Mouse (Mus musculus) CH12.LX (cell line): Measurements from ENCODE around the gene Olfr695. TPM values are rescaled to one million over a fixed set of nuclear protein-coding genes. Genes with fewer than 3 reads are reported as not detected.

Experiments used
- DNase-seq: peaks from one replicate; pipeline ENCODE4 v3.0.0-alpha.2; 2013; ENCODE audit errors: extremely low read depth
- H3K27ac ChIP-seq: 2 replicates; pipeline ENCODE4 v1.5.1; 2012; ENCODE audit warnings: low read depth, mild to moderate bottlenecking, control low read depth, moderate library complexity; ENCODE audit not compliant: insufficient read depth
- H3K27me3 ChIP-seq: replicated peaks from 2 replicates; pipeline ENCODE3; 2012; ENCODE audit warnings: inconsistent platforms
- H3K36me3 ChIP-seq, 2 experiments: replicated peaks in 1 of 2; 2 replicates each; pipeline versions ENCODE3 to v1.6.1; 2012; ENCODE audit warnings: inconsistent platforms in 1 of 2, low read length in 1 of 2, mild to moderate bottlenecking in 1 of 2, mixed read lengths in 1 of 2, moderate library complexity in 1 of 2; ENCODE audit not compliant: control insufficient read depth in 1 of 2, insufficient read depth in 1 of 2
- H3K4me1 ChIP-seq, 2 experiments: 2 replicates each; pipeline ENCODE4 v1.6.1; 2012; ENCODE audit warnings: inconsistent platforms in 1 of 2, moderate library complexity in 1 of 2; ENCODE audit not compliant: insufficient read depth in 2 of 2, control insufficient read depth in 1 of 2
- H3K4me2 ChIP-seq: 2 replicates; pipeline ENCODE4 v1.6.1; 2012; ENCODE audit warnings: low read depth, mild to moderate bottlenecking, control low read depth; ENCODE audit not compliant: poor library complexity, insufficient read depth, severe bottlenecking
- H3K4me3 ChIP-seq, 3 experiments: fragments of 150-350 bp in 1 of 3; sonication (generic) in 1 of 3; replicated peaks in 1 of 3; 2 replicates each; pipeline versions ENCODE3 to v1.5.1; 2011 to 2012; ENCODE audit warnings: low read depth in 2 of 3, low read length in 2 of 3, mild to moderate bottlenecking in 2 of 3, moderate library complexity in 2 of 3, control low read depth in 1 of 3, improper control_type of control experiment in 1 of 3, inconsistent platforms in 1 of 3, mixed read lengths in 1 of 3; ENCODE audit not compliant: poor library complexity in 1 of 3
- H3K79me2 ChIP-seq: replicated peaks from 2 replicates; pipeline ENCODE4 v1.6.1; 2012; ENCODE audit warnings: mild to moderate bottlenecking, moderate library complexity; ENCODE audit not compliant: control insufficient read depth, poor library complexity, insufficient read depth, severe bottlenecking; ENCODE audit errors: extremely low read depth
- H3K9ac ChIP-seq: 2 replicates; pipeline ENCODE4 v1.6.1; 2012; ENCODE audit warnings: low read depth, mild to moderate bottlenecking, control low read depth, moderate library complexity; ENCODE audit not compliant: insufficient read depth
- H3K9me3 ChIP-seq: replicated peaks from 2 replicates; pipeline ENCODE3; 2012; ENCODE audit warnings: low read length, inconsistent platforms, mixed read lengths
- CHD1 ChIP-seq: IDR thresholded peaks from 2 replicates; pipeline ENCODE4 v1.6.1; 2012; ENCODE audit warnings: low read depth, low read length, improper control_type of control experiment, inconsistent platforms
- ELF1 ChIP-seq: IDR thresholded peaks from 2 replicates; pipeline ENCODE4 v1.6.1; 2014; ENCODE audit warnings: low read depth, mild to moderate bottlenecking, inconsistent platforms, low read length, improper control_type of control experiment
- EP300 ChIP-seq: IDR thresholded peaks from 2 replicates; pipeline ENCODE4 v1.6.1; 2011; ENCODE audit warnings: low read length, improper control_type of control experiment
- MAFK ChIP-seq: IDR thresholded peaks from 2 replicates; pipeline ENCODE4 v1.6.1; 2011; ENCODE audit warnings: low read length, improper control_type of control experiment; ENCODE audit not compliant: insufficient replicate concordance
- MAX ChIP-seq: IDR thresholded peaks from 2 replicates; pipeline ENCODE4 v1.6.1; 2011; ENCODE audit warnings: low read length, improper control_type of control experiment
- MEF2A ChIP-seq: IDR thresholded peaks from 2 replicates; pipeline ENCODE4 v1.6.1; 2014; ENCODE audit warnings: low read depth, mild to moderate bottlenecking, inconsistent platforms, low read length, improper control_type of control experiment, borderline replicate concordance
- MYC ChIP-seq: IDR thresholded peaks from 2 replicates; pipeline ENCODE4 v1.6.1; 2011; ENCODE audit warnings: low read depth, mild to moderate bottlenecking, improper control_type of control experiment, low read length
- NRF1 ChIP-seq: IDR thresholded peaks from 2 replicates; pipeline ENCODE4 v1.6.1; 2014; ENCODE audit warnings: low read depth, mild to moderate bottlenecking, inconsistent platforms, low read length, improper control_type of control experiment, moderate library complexity
- PAX5 ChIP-seq: IDR thresholded peaks from 2 replicates; pipeline ENCODE4 v1.6.1; 2012; ENCODE audit warnings: low read length, inconsistent platforms, mixed read lengths
- POLR2AphosphoS2 ChIP-seq: IDR thresholded peaks from 2 replicates; pipeline ENCODE4 v1.6.1; 2011; ENCODE audit warnings: low read depth, low read length, improper control_type of control experiment
- RAD21 ChIP-seq: IDR thresholded peaks from 2 replicates; pipeline ENCODE4 v1.6.1; 2011; ENCODE audit warnings: low read depth, mild to moderate bottlenecking, low read length, improper control_type of control experiment, moderate library complexity
- SIN3A ChIP-seq: IDR thresholded peaks from 2 replicates; pipeline ENCODE4 v1.6.1; 2012; ENCODE audit warnings: low read length, improper control_type of control experiment, inconsistent platforms
- TCF12 ChIP-seq: IDR thresholded peaks from 2 replicates; pipeline ENCODE4 v1.6.1; 2014; ENCODE audit warnings: low read depth, mild to moderate bottlenecking, inconsistent platforms, low read length, improper control_type of control experiment
- USF2 ChIP-seq: conservative IDR thresholded peaks from 2 replicates; pipeline ENCODE4 v1.6.1; 2011; ENCODE audit warnings: low read depth, low read length, improper control_type of control experiment
- ZKSCAN1 ChIP-seq: IDR thresholded peaks from 2 replicates; pipeline ENCODE4 v1.6.1; 2012; ENCODE audit warnings: low read depth, inconsistent platforms, low read length, improper control_type of control experiment, borderline replicate concordance
- dilution Hi-C: fragments of 300-500 bp; cut with MboI; formaldehyde crosslinking; loops from 2 replicates; pipeline ENCODE4 v1.14.3; 2020; ENCODE audit warnings: low sequenced_read_pairs; ENCODE audit not compliant: extremely low pct_unique_long_range_greater_than_20kb, extremely low pct_ligation_motif_present
- in situ Hi-C: fragments of 300-500 bp; cut with MboI; formaldehyde crosslinking; loops from 3 replicates; pipeline ENCODE4 v1.14.3; 2019; ENCODE audit warnings: low sequenced_read_pairs, low pct_ligation_motif_present, low pct_unique_long_range_greater_than_20kb, mixed read lengths
- polyA plus RNA-seq: library from polyadenylated mRNA; unstranded; fragments of >175 nt; gene quantifications from 2 replicates; pipeline ENCODE4 v1.2.1, GENCODE M21; 2012; ENCODE audit warnings: low read depth; ENCODE audit not compliant: insufficient read length
- total RNA-seq, 2 experiments: library from RNA; depleted of rRNA; stranded (reverse); fragments of 300-350 nt in 1 of 2; fragments of >200 nt in 1 of 2; gene quantifications; 2 replicates each; pipeline ENCODE4 v1.2.3; 2012 to 2014

The Olfr695 gene
- total and polyA plus RNA-seq, 3 experiments, result not detected

DNA sequence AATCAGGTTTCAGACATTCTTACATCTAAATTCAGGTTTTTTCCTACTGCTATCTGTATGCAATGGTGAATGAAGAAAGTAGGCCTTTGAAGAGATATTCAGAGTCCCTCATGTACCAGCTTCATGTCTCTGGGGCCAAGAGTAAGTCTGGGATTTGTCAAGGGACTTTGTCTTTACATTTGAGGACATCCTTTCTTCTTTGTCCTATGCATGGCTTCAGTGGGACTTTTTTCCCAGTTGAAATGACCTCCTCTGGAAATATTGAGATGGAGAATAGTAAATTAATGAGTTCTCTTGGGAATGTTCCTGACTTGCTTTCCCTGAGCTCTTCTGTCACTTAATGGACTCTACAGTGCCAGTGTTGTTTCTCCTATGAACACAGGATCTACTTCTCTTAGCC lies 35.7 kb downstream of the Olfr695 start, which contains the start of gene Olfr693:
Gene Olfr693, minus strand, starts transcription at position 101 of the 400 bp plus-strand sequence.
- no peak within 1 kb of the TSS for H3K4me2 ChIP-seq
- dilution Hi-C loops, result no loop called here
- no peak for DNase-seq

More for the DNA sequence above, 35.7 kb downstream of the Olfr695 start, which contains the start of gene Olfr693:
- Histone ChIP-seq H3K9me3 (no peaks in the 10 kb centered on the region), H3K27ac (no peak within 1 kb of the TSS), H3K27me3 (no peaks in the 10 kb centered on the region), H3K4me3 (no peak within 1 kb of the TSS), H3K36me3 (no peaks in the 10 kb centered on the region), H3K4me1 (no peaks in the 10 kb centered on the region), H3K79me2 (no peaks in the 10 kb centered on the region), H3K9ac (no peak within 1 kb of the TSS)
- TF ChIP-seq USF2, result no peak
- TF ChIP-seq RAD21, result no peak
- no peak for TF ChIP-seq MAX
- no peak for TF ChIP-seq NRF1
- no peak for TF ChIP-seq POLR2AphosphoS2
- no peak for TF ChIP-seq CHD1
- TF ChIP-seq ZKSCAN1, result no peak
- no peak for TF ChIP-seq ELF1
- TF ChIP-seq TCF12, result no peak
- no peak for TF ChIP-seq EP300
- no peak for TF ChIP-seq PAX5
- no peak for TF ChIP-seq MEF2A
- no peak for TF ChIP-seq MAFK
- TF ChIP-seq MYC, result no peak
- no peak for TF ChIP-seq SIN3A
- in situ Hi-C loops, result no loop called here

Other genes starting within 250 kb of the Olfr695 start
- not detected in 2 replicates for gene Olfr693, start 35.8 kb downstream of the Olfr695 start, total RNA-seq (2012; rRNA removed)
- not detected in 2 replicates for gene Olfr693, start 35.8 kb downstream of the Olfr695 start, total RNA-seq (2014; rRNA removed)
- not detected in 2 replicates for gene Olfr693, start 35.8 kb downstream of the Olfr695 start, polyA plus RNA-seq
- gene Olfr694, start 24.6 kb downstream of the Olfr695 start, total RNA-seq (2012; rRNA removed), result not detected in 2 replicates
- gene Olfr694, start 24.6 kb downstream of the Olfr695 start, total RNA-seq (2014; rRNA removed), result not detected in 2 replicates
- gene Olfr694, start 24.6 kb downstream of the Olfr695 start, polyA plus RNA-seq, result not detected in 2 replicates
- gene Olfr697, start 26.0 kb upstream of the Olfr695 start, total RNA-seq (2012; rRNA removed), result not detected in 2 replicates
- not detected in 2 replicates for gene Olfr697, start 26.0 kb upstream of the Olfr695 start, total RNA-seq (2014; rRNA removed)
- not detected in 2 replicates for gene Olfr697, start 26.0 kb upstream of the Olfr695 start, polyA plus RNA-seq
- gene Olfr698, start 39.0 kb upstream of the Olfr695 start, total RNA-seq (2012; rRNA removed), result not detected in 2 replicates
- not detected in 2 replicates for gene Olfr698, start 39.0 kb upstream of the Olfr695 start, total RNA-seq (2014; rRNA removed)
- not detected in 2 replicates for gene Olfr698, start 39.0 kb upstream of the Olfr695 start, polyA plus RNA-seq
- gene Olfr699, start 76.8 kb upstream of the Olfr695 start, total RNA-seq (2012; rRNA removed), result not detected in 2 replicates
- not detected in 2 replicates for gene Olfr699, start 76.8 kb upstream of the Olfr695 start, total RNA-seq (2014; rRNA removed)
- gene Olfr699, start 76.8 kb upstream of the Olfr695 start, polyA plus RNA-seq, result not detected in 2 replicates
- not detected in 2 replicates for gene Olfr700, start 92.4 kb upstream of the Olfr695 start, total RNA-seq (2012; rRNA removed)
- gene Olfr700, start 92.4 kb upstream of the Olfr695 start, total RNA-seq (2014; rRNA removed), result not detected in 2 replicates
- gene Olfr700, start 92.4 kb upstream of the Olfr695 start, polyA plus RNA-seq, result not detected in 2 replicates
- not detected in 2 replicates for gene Olfr701, start 97.7 kb upstream of the Olfr695 start, total RNA-seq (2012; rRNA removed)
- gene Olfr701, start 97.7 kb upstream of the Olfr695 start, total RNA-seq (2014; rRNA removed), result not detected in 2 replicates
- not detected in 2 replicates for gene Olfr701, start 97.7 kb upstream of the Olfr695 start, polyA plus RNA-seq
- not detected in 2 replicates for gene Olfr702, start 117.5 kb upstream of the Olfr695 start, total RNA-seq (2012; rRNA removed)
- gene Olfr702, start 117.5 kb upstream of the Olfr695 start, total RNA-seq (2014; rRNA removed), result not detected in 2 replicates
- gene Olfr702, start 117.5 kb upstream of the Olfr695 start, polyA plus RNA-seq, result not detected in 2 replicates
- not detected in 2 replicates for gene Olfr703, start 127.0 kb upstream of the Olfr695 start, total RNA-seq (2012; rRNA removed)
- not detected in 2 replicates for gene Olfr703, start 127.0 kb upstream of the Olfr695 start, total RNA-seq (2014; rRNA removed)
- gene Olfr703, start 127.0 kb upstream of the Olfr695 start, polyA plus RNA-seq, result not detected in 2 replicates
- not detected in 2 replicates for gene Olfr704, start 146.8 kb upstream of the Olfr695 start, total RNA-seq (2012; rRNA removed)
- gene Olfr704, start 146.8 kb upstream of the Olfr695 start, total RNA-seq (2014; rRNA removed), result not detected in 2 replicates
- not detected in 2 replicates for gene Olfr704, start 146.8 kb upstream of the Olfr695 start, polyA plus RNA-seq
- not detected in 2 replicates for gene Olfr705, start 160.5 kb upstream of the Olfr695 start, total RNA-seq (2012; rRNA removed)
- gene Olfr705, start 160.5 kb upstream of the Olfr695 start, total RNA-seq (2014; rRNA removed), result not detected in 2 replicates
- not detected in 2 replicates for gene Olfr705, start 160.5 kb upstream of the Olfr695 start, polyA plus RNA-seq
- not detected in 2 replicates for gene Olfr706, start 171.8 kb upstream of the Olfr695 start, total RNA-seq (2012; rRNA removed)
- gene Olfr706, start 171.8 kb upstream of the Olfr695 start, total RNA-seq (2014; rRNA removed), result not detected in 2 replicates
- gene Olfr706, start 171.8 kb upstream of the Olfr695 start, polyA plus RNA-seq, result not detected in 2 replicates
- gene Olfr707, start 184.8 kb upstream of the Olfr695 start, total RNA-seq (2012; rRNA removed), result not detected in 2 replicates
- not detected in 2 replicates for gene Olfr707, start 184.8 kb upstream of the Olfr695 start, total RNA-seq (2014; rRNA removed)
- not detected in 2 replicates for gene Olfr707, start 184.8 kb upstream of the Olfr695 start, polyA plus RNA-seq
- gene Olfr1532-ps1, start 191.6 kb upstream of the Olfr695 start, total RNA-seq (2012; rRNA removed), result not detected in 2 replicates
- gene Olfr1532-ps1, start 191.6 kb upstream of the Olfr695 start, total RNA-seq (2014; rRNA removed), result not detected in 2 replicates
- not detected in 2 replicates for gene Olfr1532-ps1, start 191.6 kb upstream of the Olfr695 start, polyA plus RNA-seq
- not detected in 2 replicates for gene Olfr709-ps1, start 215.8 kb upstream of the Olfr695 start, total RNA-seq (2012; rRNA removed)
- gene Olfr709-ps1, start 215.8 kb upstream of the Olfr695 start, total RNA-seq (2014; rRNA removed), result not detected in 2 replicates
- gene Olfr709-ps1, start 215.8 kb upstream of the Olfr695 start, polyA plus RNA-seq, result not detected in 2 replicates
- gene Olfr710, start 231.9 kb upstream of the Olfr695 start, total RNA-seq (2012; rRNA removed), result not detected in 2 replicates
- gene Olfr710, start 231.9 kb upstream of the Olfr695 start, total RNA-seq (2014; rRNA removed), result not detected in 2 replicates
- not detected in 2 replicates for gene Olfr710, start 231.9 kb upstream of the Olfr695 start, polyA plus RNA-seq
- not detected in 2 replicates for gene Olfr6, start 247.5 kb upstream of the Olfr695 start, total RNA-seq (2012; rRNA removed)
- gene Olfr6, start 247.5 kb upstream of the Olfr695 start, total RNA-seq (2014; rRNA removed), result not detected in 2 replicates
- gene Olfr6, start 247.5 kb upstream of the Olfr695 start, polyA plus RNA-seq, result not detected in 2 replicates